Mouse (Mus musculus) embryo, embryonic 10.5 days (tissue): ENCODE measurements around the gene Igf1r.

Experiments used
- DNase-seq: peaks from one replicate; pipeline ENCODE4 v3.0.0-alpha.2; 2015; ENCODE audit warnings: low spot score

The Igf1r gene

DNA sequence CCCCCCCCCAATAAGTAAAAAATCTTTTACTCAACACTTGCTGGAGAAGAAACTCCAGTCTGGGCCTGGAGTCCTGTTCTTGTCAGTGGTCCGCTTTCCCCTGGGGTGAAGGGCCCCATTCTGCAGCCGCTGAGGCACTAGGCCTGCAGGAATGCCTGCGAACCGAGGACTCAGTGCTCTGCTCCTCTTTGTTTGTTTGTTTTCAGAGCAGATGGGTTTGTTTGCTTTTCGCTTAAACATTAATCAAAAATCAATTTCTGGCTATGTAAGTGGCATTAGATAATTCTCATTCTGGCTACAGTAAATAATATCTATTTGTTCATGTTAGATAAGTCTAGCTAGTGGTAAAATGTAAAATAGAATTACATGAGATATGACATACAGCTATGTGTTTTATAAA is 167.0 kb downstream of the Igf1r start:
- DNase-seq = no peak

DNA sequence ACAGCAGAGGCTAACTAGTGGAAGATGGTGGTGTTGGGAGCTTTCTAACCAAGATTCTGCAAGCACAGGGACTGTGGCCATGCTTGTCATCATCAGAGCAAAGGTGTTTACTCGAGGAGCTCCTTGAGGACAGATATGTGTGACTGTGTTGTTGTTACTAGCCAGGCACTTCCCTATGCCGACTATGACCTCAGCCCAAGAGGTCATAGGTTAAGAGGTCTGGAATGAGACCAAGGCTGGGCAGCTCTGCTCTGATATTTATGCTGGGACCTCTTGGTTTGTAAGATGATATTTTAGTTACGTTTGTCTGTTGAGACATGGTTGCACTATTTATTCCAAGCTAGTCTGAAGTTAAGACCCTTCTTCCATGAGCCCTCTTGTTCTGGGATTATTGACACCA is 169.8 kb downstream of the Igf1r start:
- DNase-seq = no peak

DNA sequence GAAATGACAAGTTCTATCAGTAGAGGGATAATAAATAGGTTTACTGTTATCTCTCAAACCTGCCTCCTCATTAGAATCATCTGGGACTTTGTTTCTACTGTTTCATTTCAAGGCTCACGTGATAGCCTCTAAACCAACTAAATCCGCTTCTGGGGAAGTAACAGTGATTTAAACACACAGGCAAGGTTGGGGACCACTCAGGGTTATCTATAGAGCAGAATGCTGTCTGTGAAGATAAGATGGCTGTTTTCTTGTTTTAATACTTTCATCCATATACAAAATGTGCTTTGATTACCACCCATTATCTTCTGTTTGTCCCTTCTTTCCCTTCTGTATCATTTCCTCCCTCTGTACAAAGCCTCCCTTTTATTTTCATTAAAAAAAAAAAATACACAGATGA is 172.7 kb downstream of the Igf1r start:
- no peak for DNase-seq

DNA sequence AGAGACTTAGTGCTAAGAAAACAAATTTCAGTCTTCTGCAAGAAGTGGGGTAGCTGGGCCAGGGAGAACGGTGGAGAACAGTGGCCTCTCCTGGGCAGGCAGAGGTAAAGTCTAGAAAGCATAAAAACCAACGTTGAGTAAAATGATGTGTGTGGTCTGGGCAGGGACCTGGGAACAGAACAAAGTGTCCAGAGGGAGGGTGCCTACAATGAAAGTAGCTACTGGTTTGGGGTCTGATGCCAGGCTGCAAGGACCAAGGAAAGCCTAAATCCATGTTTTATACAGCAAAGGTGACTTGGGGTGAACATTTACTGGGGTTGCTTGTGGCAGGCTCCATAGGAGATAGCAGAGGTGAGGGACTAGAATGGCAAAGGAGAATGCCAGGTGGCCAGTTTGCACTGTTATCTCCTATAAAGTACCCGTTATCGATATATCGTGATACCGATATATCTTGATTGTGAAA is 175.2 kb downstream of the Igf1r start:
- DNase-seq = peak; percentile 42

DNA sequence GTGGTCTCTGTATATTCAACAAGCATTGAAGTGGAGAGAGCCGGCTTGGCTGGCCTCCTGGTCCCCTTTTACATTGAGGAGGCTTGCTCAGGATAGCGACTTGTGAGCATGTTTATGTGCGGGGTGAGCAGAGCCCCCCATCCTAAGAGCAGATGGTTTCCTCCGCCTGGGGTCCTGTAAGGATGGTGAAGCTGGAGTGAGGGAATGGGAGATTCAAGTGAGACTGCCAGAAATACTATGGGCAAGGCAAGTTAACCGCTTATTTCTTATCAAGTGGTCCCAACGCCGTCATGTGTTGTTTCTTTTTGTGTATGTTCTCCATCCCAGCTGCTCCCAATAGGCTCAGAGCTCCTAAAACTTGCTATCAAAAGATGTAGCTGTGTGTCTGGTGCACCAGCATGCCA is 175.6 kb downstream of the Igf1r start:
- peak; percentile 43 for DNase-seq

DNA sequence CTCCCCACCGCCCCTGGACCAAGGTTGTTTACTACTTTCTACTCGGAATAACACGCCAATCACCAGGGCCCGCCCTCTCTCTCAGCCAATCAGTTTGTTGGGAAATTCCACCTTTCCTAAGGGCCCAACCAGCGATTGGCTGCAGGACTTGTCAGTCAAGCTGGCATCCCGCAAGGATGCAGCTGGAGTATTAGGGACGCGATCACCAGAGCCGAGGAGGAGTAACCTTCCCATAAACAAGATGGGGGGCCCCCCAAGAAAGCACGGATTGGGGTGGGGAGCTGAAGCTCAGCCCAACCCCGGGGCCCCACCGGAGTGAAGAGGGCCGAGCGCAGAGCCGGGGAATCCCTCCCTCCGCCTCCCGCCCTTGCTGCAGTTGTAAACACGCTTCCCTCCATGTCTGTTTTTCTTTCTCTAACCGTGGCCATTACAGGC is 176.5 kb downstream of the Igf1r start:
- peak; percentile 98 for DNase-seq

DNA sequence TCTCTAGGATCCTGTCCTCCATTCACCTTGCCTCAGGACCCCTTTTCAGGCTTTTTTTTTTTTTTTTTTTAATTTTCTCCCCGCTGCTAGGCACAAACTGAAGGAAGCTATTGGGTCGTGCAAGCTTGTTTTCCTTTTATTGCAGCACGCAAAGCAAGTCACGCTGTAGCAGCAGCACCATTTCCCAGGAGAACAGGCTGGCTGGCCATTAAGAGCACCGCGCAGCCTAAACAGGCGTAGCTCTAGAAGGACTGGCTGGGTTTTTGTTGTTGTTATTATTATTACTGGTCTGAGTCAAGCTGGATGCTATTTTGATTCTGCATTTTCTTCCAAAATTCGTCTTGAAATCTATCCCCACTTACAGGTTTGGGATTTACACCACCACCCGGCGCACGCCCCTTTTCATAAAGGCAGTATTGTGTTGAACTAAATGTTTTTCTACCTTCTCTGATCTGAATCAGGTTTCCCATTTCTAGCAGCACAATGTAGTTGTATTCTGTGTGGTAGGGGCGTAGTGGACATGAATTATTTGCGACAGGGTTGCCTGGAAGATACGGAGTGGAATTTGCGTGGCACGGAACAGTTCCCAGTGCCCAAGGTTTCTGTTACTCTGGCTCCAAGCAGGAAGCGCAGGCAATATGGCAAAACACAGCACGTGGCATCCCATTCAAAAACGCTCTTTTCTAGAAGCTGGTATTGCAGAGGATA is 177.1 kb downstream of the Igf1r start:
- DNase-seq = peak; percentile 91

DNA sequence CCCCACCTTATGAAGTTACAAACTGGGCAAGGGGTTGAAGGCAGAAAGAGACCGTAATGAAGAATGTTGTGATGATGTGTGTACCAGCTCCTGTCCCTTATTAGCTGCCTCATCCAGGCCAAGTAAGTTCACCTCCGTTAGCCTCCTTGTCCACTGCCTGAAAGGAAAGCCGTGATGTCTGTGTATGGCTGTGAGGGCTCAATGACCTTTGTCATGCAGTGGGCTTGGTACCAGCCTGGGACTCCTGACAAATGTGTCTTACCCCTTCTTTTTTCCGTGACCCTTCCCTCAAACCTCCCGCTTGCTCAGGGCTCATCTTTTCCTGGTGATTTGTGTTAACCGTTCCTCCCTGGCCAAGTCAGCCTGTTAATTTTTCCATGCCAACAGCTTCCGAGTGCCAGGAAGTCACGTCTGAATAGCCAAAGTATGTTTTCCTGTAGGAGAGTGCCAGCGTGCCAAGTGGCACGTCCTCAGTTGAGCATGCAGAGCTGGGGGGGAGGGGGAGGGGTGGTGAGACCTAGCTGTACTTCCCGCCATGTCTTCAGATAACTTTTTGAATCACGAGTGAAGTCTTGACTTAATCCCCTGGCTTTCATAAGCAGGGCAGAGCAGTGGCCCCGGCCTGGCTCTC is 178.4 kb downstream of the Igf1r start:
- DNase-seq = no peak

DNA sequence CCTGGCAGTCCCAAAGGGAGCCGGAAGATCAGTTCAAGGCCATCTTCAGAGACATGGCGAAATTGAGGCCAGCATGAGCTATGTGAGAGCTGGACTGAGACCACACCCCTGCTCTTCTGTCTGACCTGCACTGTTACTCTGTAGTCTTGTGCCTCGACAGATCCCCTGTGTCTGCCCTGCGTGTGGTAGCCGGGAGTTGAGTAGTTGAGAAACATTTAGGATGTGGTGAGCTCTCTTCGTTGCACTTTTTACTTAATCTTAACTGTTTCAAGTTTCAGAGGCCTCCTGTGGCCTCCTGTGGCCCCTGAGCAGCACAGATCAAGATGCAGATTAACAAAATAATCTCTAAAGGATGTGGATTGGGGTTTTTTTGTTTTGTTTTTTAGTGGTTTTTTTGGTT is 181.1 kb downstream of the Igf1r start:
- no peak for DNase-seq

DNA sequence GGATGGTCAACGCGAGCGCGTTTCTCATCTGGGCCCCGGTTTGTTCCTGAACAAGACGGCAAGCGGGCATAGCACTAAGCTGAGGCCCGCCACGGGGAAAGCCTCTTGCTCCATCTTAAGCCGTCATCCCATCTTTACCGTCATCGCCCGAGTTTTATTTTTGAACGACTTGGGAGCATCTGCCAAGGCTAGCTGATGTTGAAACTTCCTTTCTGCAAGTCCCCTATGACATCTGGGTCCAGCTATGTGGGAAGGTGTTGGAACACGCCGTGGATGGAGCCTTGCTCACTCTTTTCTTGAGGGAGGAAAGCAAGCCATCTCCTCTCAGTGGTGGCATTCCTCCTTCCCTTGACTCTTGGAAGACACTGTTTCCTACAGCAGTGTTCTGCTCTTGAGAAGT is 182.3 kb downstream of the Igf1r start:
- DNase-seq = no peak

DNA sequence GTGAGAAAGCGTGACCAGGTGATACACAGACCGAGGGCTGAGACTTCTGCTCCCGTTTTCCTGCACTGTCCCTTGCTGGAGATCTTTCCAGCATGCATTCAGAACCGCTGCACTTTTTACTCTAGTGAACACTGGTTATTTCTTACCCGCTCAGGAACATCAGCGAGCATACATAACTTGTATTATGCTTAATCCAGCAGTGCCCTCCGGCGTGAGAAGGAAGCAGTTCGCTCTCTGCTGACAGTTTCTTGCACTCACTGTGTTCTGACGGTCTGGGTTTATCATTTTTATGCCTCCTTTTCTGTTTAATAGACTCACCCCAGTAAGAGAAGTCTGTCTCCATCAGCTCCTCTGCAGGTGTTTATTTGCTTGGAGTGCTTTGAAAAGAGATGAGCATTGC is 183.4 kb downstream of the Igf1r start:
- no peak for DNase-seq

DNA sequence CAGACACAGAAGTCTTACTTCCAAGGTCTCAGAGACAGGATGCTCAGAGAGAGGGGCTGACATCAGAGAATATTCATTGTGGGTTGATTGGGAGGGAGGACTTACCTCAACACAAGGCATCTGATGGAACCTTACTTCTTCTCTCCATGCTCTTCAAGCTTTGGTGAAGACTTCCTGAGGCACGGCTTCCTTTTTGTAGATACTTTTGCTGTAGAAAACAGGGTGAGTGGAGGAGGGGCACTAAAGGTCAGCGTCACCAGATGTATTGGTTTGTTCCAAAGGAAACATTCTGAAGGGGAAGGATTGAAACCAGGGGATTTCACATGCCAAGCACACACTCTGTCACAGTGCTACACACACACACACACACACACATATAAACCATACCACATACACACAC is 186.8 kb downstream of the Igf1r start:
- no peak for DNase-seq

DNA sequence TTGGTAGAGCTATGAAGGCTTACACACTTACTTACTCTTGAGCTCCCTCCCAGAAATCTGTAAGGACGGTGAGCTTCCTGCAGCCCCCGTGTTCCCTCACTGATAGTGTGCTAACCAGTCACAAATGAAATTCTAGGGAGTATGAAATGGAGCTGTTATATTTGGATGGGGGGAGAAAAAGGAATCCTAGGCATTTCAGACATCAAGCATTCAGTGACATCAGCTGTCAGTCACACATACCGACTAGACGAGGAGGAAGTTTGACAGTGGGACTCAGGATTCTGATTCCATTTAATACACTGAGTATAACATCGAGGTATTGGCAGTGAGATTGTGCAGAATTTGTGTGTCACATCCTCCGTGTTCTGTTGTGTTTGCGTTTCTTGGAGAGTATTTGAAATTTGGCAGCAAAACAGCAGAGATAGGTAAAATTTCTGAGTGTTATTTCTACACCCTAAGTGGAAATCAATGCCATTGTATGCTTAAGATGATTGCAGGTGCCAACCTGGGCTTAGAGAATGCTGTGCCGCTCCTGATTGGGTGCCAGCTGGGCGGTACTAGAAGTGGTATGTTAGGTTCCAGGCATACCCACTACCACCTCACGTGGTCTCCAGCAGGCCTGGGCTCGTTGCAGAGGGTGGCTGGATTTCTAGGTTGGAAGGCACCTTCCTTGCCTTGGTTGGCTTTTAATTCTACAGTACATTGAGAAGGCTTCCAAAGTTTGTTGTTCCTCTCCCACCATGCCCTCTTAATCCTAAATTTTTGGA is 187.6 kb downstream of the Igf1r start:
- DNase-seq = no peak

DNA sequence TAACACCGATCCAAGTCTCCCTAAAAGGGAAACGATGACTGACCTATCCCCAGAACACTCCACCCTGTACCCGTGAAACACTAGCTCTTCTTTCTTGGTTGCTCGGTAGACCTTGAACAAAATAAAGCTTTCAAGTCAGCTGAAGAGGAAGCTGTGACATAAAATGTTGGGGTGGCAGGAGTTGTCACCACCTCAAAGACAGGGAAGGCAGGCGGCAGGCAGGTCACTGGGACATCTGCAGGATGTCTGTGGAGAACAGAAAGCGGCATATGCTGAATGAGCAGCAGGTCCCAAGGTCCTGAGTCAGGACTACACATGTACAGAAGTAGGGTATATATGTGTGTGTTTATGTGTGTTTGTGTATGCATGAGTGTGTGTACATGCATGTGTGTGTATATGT is 191.6 kb downstream of the Igf1r start:
- no peak for DNase-seq

DNA sequence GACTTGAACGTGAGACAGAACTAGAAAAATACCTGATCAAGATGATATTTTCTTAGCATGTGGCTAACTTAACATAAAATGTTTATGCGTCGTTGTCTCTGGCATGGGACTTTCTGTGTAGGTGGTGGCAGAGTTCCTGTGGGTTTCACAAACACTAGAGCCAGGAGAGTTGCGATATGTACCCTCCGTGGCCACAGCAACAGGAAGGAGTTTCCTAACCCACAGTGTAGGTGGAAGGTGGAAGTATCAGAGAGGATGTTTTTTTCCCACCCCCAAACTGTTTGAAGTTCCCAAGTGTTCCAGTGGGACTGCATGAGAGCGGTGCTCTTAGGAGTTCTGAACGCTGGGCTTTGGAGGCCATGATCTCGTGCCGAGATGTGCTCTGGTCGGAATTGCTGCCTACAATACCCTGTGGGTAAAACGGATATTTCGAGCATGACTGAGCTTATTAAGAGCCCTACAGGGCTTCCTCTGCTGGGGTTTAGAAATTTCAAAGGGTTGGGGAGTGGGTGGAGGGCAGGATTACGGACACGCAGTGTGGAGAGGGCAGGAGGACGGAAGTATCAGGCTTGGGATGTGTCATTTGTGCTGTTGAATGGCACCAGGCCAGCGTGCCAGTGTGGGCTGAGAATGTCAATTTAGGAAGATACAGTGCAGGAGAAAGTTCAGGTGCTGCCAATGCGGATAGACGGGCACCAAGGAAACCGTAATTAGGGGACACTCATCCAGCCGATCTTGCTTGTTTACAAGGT is 195.8 kb downstream of the Igf1r start:
- DNase-seq = no peak

DNA sequence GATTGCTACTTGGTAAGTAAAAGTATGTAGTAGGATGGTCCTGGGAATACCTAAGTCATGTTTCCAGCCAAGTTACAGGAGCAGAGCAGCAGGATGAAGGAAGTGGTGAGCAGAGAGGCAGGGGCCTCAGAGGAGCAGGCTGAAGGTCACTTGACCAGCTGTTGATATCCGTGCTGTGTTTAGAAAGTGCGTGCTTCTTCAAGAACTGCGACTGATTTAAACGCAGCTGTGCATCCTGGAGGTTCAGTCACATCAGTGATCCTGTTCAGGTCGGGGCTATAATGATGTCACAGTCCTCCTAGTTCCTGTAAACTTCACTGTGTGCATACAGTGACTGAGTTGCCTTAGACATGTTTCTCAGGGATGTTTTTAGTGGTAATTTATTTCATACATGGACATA is 199.3 kb downstream of the Igf1r start:
- DNase-seq = peak; percentile 36

DNA sequence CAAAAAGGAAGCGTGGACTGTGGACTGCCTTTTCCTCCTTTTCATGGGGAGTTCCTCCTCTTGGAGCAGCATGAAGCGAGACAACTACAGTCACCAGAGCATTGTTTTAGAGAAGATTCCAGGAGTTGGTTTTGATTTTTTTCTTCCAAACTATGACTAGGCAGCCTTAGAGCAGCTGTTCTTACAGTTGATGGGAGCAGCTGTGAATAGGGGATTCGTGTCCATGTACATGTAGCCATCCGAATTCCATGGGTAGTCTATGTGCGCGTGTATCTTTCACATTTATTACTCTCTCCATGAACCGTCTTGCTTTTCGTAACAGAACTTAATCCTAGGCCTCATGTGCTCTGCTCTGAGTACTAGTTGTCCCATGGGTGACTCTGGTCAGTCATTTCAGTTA is 199.8 kb downstream of the Igf1r start:
- DNase-seq = no peak

DNA sequence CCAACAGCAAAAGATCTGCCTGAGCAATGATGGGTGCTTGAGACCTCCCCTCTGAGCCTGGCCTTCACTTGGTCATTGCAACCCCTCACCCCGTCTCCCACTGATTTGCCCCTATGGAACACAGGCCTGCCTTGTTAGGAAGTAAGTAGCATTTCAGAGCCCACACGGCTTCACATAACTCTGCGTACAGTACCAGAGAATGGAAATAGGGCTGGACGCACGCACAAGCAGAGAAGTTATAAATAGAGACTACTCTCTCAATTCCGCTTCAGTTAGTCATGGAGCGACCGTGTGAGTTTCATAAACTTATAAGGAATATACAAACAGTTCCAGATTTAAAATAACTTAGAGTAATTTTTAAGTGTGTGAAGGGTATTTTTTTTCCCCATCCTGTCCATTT is 200.6 kb downstream of the Igf1r start:
- DNase-seq = no peak

DNA sequence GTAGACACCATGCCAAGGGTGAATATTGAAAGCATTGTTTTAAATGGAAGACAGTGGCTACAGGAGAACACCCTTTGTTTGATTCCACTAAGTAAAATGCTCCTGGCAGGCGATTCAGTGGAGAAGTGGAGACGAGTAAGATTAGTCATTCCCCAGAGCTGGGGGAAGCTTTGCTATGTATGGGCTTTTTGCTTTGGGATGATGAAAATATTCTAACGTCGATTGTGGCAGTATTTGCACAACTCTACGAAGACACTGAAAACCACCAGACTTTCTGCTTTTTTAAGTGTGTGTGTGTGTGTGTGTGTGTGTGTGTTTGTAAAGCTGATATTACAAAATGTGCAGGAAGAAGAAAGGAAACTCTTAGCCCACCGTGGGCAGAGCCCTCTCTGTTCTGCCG is 202.0 kb downstream of the Igf1r start:
- DNase-seq = no peak

DNA sequence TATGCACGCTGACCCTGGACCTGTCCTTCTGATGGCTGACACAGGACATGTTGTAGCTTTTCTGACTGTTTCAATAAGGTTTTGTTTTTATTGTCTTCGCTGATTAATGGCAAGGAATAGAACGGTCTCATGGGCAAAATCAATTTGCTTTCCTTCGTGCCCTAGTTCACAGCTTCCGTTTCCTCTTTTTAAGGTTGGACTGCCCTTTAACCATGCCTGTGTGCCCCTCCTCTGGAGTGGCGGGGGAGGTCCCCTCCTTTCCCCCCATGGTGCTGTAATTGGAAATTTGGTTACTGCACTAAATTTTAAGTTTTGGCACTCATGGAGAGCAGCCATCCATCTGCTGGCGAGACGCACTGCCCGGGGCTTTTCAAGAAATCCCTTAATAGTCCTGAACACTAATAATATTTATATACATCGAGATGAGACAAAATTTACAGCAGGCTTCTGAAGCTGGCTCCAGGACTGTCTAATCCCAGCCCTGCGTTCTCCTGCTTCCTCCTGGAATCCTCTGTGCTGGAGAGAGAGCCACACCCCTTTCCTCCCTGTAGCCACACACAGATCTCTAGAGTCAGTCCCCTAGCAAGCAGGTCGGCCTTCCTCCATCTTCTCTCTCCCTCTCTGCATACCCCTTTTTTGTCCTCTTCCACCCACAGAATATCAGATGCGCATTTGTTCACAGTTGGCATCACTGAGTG is 207.6 kb downstream of the Igf1r start:
- peak; percentile 27 for DNase-seq

DNA sequence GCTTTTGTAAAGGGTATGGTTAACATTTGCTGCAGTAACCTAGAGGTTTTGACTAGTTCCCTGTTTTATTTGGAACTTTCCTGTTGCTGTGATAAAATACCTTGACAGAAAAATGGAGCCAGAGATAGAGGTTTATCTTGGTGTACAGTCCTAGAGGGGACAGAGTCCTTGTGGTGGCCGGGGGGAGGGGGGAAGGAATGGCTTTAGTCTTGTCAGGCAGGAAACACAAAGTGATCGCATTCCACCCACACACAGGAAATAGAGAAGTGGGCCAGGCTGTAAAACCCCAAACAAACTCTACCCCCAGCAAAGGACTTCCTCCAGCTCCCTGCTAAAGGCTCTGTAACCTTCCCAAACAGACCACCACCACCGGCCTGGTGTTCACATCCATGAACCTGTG is 211.4 kb downstream of the Igf1r start:
- no peak for DNase-seq

DNA sequence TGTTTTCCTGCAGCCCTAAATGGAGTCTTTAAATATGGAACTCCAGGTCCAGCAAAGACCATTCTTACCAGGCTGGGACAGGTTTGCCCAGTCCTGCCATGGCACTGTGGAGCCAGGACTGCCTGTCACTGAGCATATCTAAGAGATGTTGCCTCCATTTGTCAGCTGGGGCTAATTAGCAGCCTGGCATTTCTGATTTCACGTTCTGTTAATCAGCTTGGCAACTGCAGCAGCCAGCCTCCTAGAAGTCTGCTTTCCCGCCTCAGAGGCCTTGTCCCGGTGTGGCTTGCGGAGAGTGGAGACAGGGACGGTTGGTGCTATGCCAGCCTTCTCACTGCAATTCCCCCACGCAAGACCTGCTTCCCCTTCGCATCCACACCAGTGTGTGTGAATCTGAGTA is 220.1 kb downstream of the Igf1r start:
- DNase-seq = no peak
